Mouse (Mus musculus) urinary bladder, adult 2 months (tissue): ENCODE data around the gene Entpd5. TPM values are rescaled to one million over a fixed set of nuclear protein-coding genes. Genes with fewer than 3 reads are reported as not detected.
A peak's percentile ranks its signal among the peaks of the same experiment; 100 is the strongest.
"Not testable (repeated sequence)": the region's sequence is repeated elsewhere in the genome, so short reads cannot be mapped to it uniquely, and the experiment has no call there.

Source experiments
- DNase-seq: peaks from one replicate; pipeline ENCODE4 v3.0.0; 2022; ENCODE audit warnings: low spot score
- polyA plus RNA-seq: library from polyadenylated mRNA; depleted of rRNA; stranded (reverse); fragments of >200 nt; gene quantifications from 2 replicates; pipeline ENCODE4 v1.2.3, GENCODE M21; 2012

The Entpd5 gene
- polyA plus RNA-seq, 1 experiment: 64.4 TPM

- no peak for DNase-seq
Measured at GRCm38 (mm10) chr12:84399135-84399534, 9.7 kb downstream of the Entpd5 start.

- no peak for DNase-seq
Measured at GRCm38 (mm10) chr12:84398629-84399028, 10.2 kb downstream of the Entpd5 start.

GRCm38 (mm10) chr12:84397685-84398084, 11.1 kb downstream of the Entpd5 start:
- DNase-seq: no peak

GRCm38 (mm10) chr12:84396947-84397679, 11.7 kb downstream of the Entpd5 start:
- DNase-seq: no peak

- DNase-seq: peak; percentile 14
Measured at GRCm38 (mm10) chr12:84393847-84394246, 15.0 kb downstream of the Entpd5 start.

- DNase-seq: no peak
Measured at GRCm38 (mm10) chr12:84392681-84393080, 16.1 kb downstream of the Entpd5 start.

GRCm38 (mm10) chr12:84390336-84390735, 18.5 kb downstream of the Entpd5 start:
- no peak for DNase-seq

GRCm38 (mm10) chr12:84388774-84389400, 19.9 kb downstream of the Entpd5 start:
- DNase-seq: no peak

GRCm38 (mm10) chr12:84388097-84388496, 20.7 kb downstream of the Entpd5 start:
- no peak for DNase-seq

GRCm38 (mm10) chr12:84385408-84385807, 23.4 kb downstream of the Entpd5 start:
- DNase-seq: no peak

GRCm38 (mm10) chr12:84384644-84385081, 24.2 kb downstream of the Entpd5 start:
- no peak for DNase-seq

GRCm38 (mm10) chr12:84382369-84382768, 26.5 kb downstream of the Entpd5 start:
- no peak for DNase-seq

GRCm38 (mm10) chr12:84373831-84374481, 34.9 kb downstream of the Entpd5 start:
- DNase-seq: no peak

GRCm38 (mm10) chr12:84371647-84372046, 37.2 kb downstream of the Entpd5 start:
- DNase-seq: no peak

GRCm38 (mm10) chr12:84366971-84367370, 41.9 kb downstream of the Entpd5 start:
- no peak for DNase-seq

GRCm38 (mm10) chr12:84365137-84365536, 43.7 kb downstream of the Entpd5 start:
- no peak for DNase-seq

GRCm38 (mm10) chr12:84364291-84364690, 44.5 kb downstream of the Entpd5 start:
- DNase-seq: no peak

GRCm38 (mm10) chr12:84362872-84363271, 46.0 kb downstream of the Entpd5 start:
- DNase-seq: no peak

GRCm38 (mm10) chr12:84361555-84362489, 47.0 kb downstream of the Entpd5 start, which contains the start of the genes Coq6 and Fam161b:
TSS of gene Coq6 (plus strand) at chr12:84361657.
TSS of gene Fam161b (minus strand) at chr12:84361833.
- DNase-seq: peak; percentile 85

GRCm38 (mm10) chr12:84358699-84359098, 50.1 kb downstream of the Entpd5 start:
- DNase-seq: not testable (repeated sequence)

- DNase-seq: no peak
Measured at GRCm38 (mm10) chr12:84347192-84347591, 61.6 kb downstream of the Entpd5 start.
